Mouse (Mus musculus): Measurements from ENCODE around the gene Reep6. TPM values are rescaled to one million over a fixed set of nuclear protein-coding genes. Genes with fewer than 3 reads are reported as not detected.
A peak's percentile ranks its signal among the peaks of the same experiment; 100 is the strongest.

Gene Reep6
- total RNA-seq, 2 experiments from 2014 or later: 2.7 to 4.1 TPM

DNA sequence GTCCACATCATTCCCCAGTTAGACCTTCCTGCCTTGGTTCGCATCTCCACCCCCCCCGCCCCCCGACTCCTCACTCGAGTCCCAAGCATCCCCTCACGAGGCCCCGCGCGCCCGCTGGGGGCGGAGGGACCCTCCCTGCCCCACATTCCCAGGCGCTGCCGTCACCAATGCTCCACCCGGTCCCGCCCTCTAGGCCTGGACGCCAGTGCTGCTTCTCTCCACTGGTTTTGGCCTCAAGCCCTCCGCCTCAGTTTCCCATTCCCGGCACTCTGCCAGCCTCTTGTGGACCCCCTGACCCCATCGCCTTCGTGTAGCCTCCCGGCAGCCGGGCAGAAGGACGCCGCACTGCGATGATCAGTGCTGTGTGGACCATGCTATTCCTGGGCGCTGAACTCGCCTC is 19.2 kb downstream of the Reep6 start:
- no peak for DNase-seq (ENCODE audit: low spot score in 2 of 2)

- peak; percentile 74 to 82 for DNase-seq (ENCODE audit: low spot score in 2 of 2)
These were observed 20.5 kb downstream of the Reep6 start for GRCm38 (mm10) chr10:80350292-80350691.

DNA sequence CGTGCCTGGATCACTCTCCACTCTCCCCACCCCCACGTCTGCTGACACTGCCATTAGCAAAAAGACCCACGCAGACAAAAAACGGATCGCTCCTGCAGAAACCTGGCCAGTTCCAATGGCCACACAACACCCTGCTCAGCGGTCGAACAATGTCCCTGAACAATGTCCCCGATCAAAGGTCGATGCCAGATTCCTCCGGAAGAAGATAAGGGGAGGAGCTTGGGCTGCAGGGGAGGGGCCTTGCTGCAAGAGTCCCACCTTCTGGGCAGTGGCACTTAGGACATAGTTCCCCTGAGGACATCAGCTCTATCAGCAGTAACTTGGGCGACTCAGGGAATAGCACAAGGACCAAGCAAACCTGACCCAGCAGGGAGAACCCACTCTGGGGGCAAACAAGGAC is 22.1 kb downstream of the Reep6 start:
- no peak for DNase-seq (ENCODE audit: low spot score in 2 of 2)

DNA sequence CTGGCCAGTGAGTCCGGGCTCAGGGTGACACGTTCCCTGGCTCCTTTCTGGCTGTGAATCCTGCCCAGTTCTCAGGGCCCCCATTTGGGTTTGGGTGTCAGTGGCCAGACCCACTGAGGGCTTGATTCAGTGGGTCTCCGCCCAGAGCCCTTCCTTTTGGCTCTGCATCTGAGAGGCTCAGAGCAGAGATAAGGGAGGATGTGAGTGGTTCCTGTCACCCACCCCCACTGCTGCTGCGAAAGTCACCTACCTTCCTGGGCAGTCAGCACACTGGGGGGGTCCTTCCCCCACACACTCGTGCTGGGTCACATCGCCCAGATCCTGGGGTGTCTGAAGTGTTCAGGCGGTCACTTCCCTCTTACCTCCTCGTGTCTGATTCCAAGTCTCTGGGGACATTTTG is 23.0 kb downstream of the Reep6 start:
- DNase-seq (ENCODE audit: low spot score in 2 of 2): no peak

GRCm38 (mm10) chr10:80355431-80355830 is 25.7 kb downstream of the Reep6 start:
- DNase-seq (ENCODE audit: low spot score in 2 of 2): no peak

GRCm38 (mm10) chr10:80356001-80356682 is 26.4 kb downstream of the Reep6 start, which contains the start of gene Plk5:
Gene Plk5, plus strand, starts transcription at chr10:80356459.
- no peak for DNase-seq (ENCODE audit: low spot score in 2 of 2)

- no peak for DNase-seq (ENCODE audit: low spot score in 2 of 2)
These were observed 27.0 kb downstream of the Reep6 start for GRCm38 (mm10) chr10:80356737-80357136.

DNA sequence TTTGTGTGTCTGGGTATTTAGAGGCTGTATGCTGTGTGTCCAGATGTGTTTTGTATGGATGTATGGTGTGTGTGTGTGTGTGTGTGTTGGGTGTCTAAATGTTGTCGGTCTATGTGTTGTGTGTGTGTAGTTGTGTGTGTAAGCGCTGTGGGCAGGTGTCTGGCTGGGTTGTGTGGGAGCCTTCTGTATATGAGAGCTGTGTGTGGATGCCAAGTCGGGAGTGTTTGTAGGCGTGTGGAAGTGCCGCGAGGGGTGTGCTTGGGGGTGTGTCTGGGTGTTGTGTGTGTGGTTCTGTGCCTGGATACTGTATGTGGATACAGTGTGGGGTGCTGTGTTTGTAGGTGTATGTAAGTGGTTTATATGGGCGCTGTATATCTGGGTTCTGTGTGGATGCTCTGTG is 27.6 kb downstream of the Reep6 start:
- no peak for DNase-seq (ENCODE audit: low spot score in 2 of 2)

DNA sequence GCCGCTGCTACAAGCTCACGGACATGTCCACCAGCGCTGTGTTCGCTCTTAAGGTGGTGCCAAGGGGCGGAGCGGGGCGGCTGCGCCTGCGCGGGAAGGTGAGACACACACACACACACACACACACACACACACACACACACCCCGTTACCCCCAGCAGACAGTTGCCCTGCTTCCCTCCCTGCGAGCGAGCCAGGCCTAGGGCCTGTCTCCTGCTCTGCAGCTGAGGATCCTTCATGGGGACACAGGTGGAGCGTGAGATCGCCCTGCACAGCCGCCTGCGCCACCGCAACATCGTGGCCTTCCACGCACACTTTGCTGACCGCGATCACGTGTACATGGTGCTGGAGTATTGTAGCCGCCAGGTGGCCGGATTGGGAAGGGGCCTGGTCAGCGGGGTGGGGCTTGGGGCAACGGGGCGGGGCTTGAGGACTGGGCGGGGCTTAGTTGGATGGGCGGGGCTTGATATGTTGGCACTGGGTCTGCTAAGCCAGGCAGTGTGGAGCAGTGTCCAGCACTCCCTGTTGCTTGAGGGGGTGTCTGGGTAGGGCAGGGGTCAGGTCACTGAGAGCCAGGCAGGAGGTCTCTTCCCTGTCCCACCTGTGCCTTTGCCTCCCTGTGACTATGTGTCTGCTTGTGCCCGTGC is 28.4 kb downstream of the Reep6 start:
- DNase-seq (ENCODE audit: low spot score in 2 of 2): no peak

GRCm38 (mm10) chr10:80363734-80364133 is 34.0 kb downstream of the Reep6 start:
- no peak for DNase-seq (ENCODE audit: low spot score in 2 of 2)

- no peak for DNase-seq (ENCODE audit: low spot score in 2 of 2)
These were observed 36.0 kb downstream of the Reep6 start for GRCm38 (mm10) chr10:80365736-80366135.

DNA sequence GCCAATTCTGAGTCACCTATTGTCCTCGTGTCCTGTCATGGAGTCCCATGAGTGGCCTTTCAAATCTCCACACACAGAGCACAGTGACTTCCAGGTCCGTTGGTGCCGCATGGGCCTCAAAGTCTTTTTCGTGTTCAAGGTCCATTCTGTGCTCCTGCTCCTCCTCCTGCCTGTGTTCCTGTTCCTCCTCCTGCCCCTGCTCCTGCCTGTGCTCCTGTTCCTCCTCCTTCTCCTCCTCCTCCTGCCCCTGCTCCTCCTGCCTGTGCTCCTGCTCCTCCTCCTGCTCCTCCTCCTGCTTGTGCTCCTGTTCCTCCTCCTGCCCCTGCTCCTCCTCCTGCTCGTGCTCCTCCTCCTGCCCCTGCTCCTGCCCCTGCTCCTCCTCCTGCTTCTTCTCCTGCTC is 38.2 kb downstream of the Reep6 start:
- DNase-seq (ENCODE audit: low spot score in 2 of 2): no peak

GRCm38 (mm10) chr10:80368392-80368791 is 38.6 kb downstream of the Reep6 start:
- no peak for DNase-seq (ENCODE audit: low spot score in 2 of 2)

DNA sequence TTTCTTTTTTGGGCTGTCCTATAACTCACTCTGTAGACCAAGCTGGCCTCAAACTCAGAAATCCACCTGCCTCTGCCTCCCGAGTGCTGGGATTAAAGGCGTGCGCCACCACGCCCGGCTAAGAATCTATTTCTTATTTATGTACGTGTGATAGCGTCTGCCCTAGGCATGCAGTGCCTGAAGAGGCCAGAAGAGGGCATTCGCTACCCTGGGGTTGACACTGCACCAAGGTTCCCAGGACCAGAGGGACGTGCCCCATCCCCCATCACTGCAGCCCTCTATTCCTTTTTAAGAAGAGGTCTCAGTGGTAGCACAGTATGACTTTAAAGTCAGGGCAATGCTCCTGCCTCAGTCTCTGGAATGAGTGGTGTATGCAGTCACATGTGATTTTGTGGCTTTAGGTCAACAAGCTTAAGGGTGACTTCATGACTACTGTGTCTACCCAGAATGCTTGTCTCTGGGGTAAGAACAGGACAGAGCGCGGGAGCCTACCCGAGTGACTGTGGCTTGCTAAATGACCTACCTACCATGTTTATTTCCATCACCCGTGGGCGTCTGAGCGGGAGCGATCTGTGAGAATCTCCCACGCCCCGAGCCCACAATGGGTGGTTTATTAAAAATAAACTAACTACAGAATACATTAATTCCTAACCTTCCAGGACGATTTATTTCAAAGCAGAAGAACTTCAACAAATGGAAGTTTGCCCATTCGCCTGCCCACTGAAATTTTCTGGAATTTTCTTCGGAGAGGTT is 40.4 kb downstream of the Reep6 start:
- DNase-seq (ENCODE audit: low spot score in 2 of 2): no peak

DNA sequence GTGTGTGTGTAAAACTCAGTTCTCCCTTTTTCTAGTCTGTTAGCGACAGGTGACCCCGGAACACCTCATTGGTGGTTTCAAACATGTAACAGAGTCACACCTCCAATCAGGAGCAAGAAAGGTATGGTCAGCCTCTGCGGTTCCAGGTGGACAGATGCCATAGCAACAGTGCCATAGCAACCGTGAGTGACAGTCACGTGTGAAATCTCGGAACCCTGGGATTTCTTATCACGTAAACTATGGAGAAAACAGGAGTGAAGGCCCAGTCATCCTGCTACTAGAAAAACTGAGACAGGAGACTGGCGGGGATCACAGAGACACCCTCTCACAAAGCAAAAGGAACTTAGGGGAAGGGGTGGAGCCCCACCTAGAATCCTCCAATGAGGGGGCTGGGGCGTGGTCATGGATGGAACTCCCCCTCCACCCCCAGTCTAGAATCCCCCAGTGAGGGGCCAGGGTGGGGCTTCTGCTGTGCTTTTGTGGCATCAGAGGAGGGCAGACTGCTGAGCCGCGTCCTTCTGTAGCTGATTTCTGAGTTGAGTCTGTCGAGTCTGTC is 41.7 kb downstream of the Reep6 start:
- DNase-seq (ENCODE audit: low spot score in 2 of 2): no peak

GRCm38 (mm10) chr10:80371983-80372382 is 42.2 kb downstream of the Reep6 start:
- no peak for DNase-seq (ENCODE audit: low spot score in 2 of 2)

DNA sequence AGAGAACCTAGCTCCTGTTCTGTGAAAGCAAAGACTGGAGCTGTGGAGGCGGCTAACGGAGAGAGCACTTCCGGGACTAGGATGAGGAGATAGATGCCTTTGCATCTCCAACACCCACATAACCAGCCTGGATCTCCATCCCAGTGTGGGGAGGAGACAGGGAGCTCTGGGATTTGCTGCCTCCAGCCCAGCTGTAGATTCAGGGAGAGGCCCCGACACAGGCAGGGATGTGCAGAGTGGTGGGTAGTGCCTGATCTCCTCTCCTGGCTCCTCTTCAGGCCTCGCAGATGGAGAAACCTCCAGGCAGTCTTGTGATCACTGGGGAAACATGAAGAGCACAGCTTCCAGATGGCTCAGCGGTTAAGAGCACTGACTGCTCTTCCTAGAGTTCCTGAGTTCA is 43.0 kb downstream of the Reep6 start:
- no peak for DNase-seq (ENCODE audit: low spot score in 2 of 2)

GRCm38 (mm10) chr10:80374063-80374462 is 44.3 kb downstream of the Reep6 start:
- DNase-seq (ENCODE audit: low spot score in 2 of 2): peak in 1 of 2 experiments; percentile 68

GRCm38 (mm10) chr10:80376160-80376559 is 46.4 kb downstream of the Reep6 start:
- peak; percentile 90 to 93 for DNase-seq (ENCODE audit: low spot score in 2 of 2)

DNA sequence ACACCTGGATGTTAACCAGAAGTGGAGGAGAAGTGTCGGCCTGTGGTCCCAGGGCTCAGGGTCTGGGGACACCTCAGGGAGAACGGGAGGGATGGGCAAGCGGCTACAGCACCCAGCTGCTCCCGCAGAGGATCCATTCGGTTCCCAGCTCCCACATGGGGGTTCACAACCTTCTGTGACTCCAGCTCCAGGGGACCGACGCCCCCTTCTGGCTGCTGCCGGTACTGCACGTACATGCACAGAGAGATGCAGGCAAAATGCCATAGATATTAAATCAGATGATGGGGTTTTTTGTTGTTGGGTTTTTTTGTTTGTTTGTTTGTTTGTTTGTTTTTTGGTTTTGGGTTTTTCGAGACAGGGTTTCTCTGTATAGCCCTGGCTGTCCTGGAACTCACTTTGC is 48.0 kb downstream of the Reep6 start:
- DNase-seq (ENCODE audit: low spot score in 2 of 2): no peak

- no peak for DNase-seq (ENCODE audit: low spot score in 2 of 2)
These were observed 53.0 kb downstream of the Reep6 start for GRCm38 (mm10) chr10:80382641-80383365.

Data from gastrocnemius, postnatal 4 days (tissue).